Mouse (Mus musculus): ENCODE data around the gene Rasa3. TPM values are rescaled to one million over a fixed set of nuclear protein-coding genes. Genes with fewer than 3 reads are reported as not detected.

Gene Rasa3
- polyA plus RNA-seq, 1 experiment from 2014 or later, result 9.9 TPM

- 79% methylated on average over 6 of the region's 6 CpGs for WGBS
- Histone ChIP-seq H3K4me3 (ENCODE audit: low read depth, low read length) (no peak overlapping the region), H3K36me3 (ENCODE audit: control insufficient read depth, insufficient read depth) (peaks cover 17% of the 10 kb centered on the region; the same call in 1 of the 2 replicates), H3K27me3 (replicated peaks; ENCODE audit: control insufficient read depth, insufficient read depth, low read length) (no peaks in the 10 kb centered on the region), H3K4me1 (replicated peaks; ENCODE audit: control insufficient read depth, insufficient read depth, low read length) (0 out of 2 replicates have a peak, but pooled peaks cover 7% of the 10 kb centered on the region), H3K9me3 (ENCODE audit: control insufficient read depth) (no peaks in the 10 kb centered on the region), H3K27ac (ENCODE audit: low read depth, low read length) (no peak overlapping the region), H3K4me2 (replicated peaks; ENCODE audit: low read depth) (no peak overlapping the region), H3K9ac (ENCODE audit: low read depth, low read length) (no peak overlapping the region)
- no peak for ATAC-seq
- TF ChIP-seq CTCF (IDR thresholded peaks at IDR 0.05; ENCODE audit: low read depth), result no peak
Measured at GRCm38 (mm10) chr8:13591246-13591645, 86.2 kb downstream of the Rasa3 start.

GRCm38 (mm10) chr8:13589071-13589470 lies 88.3 kb downstream of the Rasa3 start:
- WGBS, result 76% methylated on average over 6 of the region's 6 CpGs
- 0 out of 2 replicates have a peak, but pooled peaks cover 3% of the 10 kb centered on the region for H3K4me1 ChIP-seq (replicated peaks; ENCODE audit: control insufficient read depth, insufficient read depth, low read length)
- TF ChIP-seq CTCF (IDR thresholded peaks at IDR 0.05; ENCODE audit: low read depth), result no peak
- no peak overlapping the region for H3K27ac ChIP-seq (ENCODE audit: low read depth, low read length)
- H3K9ac ChIP-seq (ENCODE audit: low read depth, low read length), result no peak overlapping the region
- ATAC-seq, result no peak
- H3K9me3 ChIP-seq (ENCODE audit: control insufficient read depth), result no peaks in the 10 kb centered on the region
- peaks cover 34% of the 10 kb centered on the region; the same call in 1 of the 2 replicates for H3K36me3 ChIP-seq (ENCODE audit: control insufficient read depth, insufficient read depth)
- no peaks in the 10 kb centered on the region for H3K27me3 ChIP-seq (replicated peaks; ENCODE audit: control insufficient read depth, insufficient read depth, low read length)
- no peak overlapping the region for H3K4me3 ChIP-seq (ENCODE audit: low read depth, low read length)
- no peak overlapping the region for H3K4me2 ChIP-seq (replicated peaks; ENCODE audit: low read depth)

- H3K27me3 ChIP-seq (replicated peaks; ENCODE audit: control insufficient read depth, insufficient read depth, low read length), result no peaks in the 10 kb centered on the region
- no peak overlapping the region for H3K27ac ChIP-seq (ENCODE audit: low read depth, low read length)
- peaks cover 71% of the 10 kb centered on the region for H3K36me3 ChIP-seq (ENCODE audit: control insufficient read depth, insufficient read depth)
- H3K4me1 ChIP-seq (replicated peaks; ENCODE audit: control insufficient read depth, insufficient read depth, low read length), result no peaks in the 10 kb centered on the region
- TF ChIP-seq CTCF (IDR thresholded peaks at IDR 0.05; ENCODE audit: low read depth), result no peak
- WGBS, result 61% methylated on average over 8 of the region's 8 CpGs
- ATAC-seq, result no peak
- H3K4me2 ChIP-seq (replicated peaks; ENCODE audit: low read depth), result no peak overlapping the region
- H3K9ac ChIP-seq (ENCODE audit: low read depth, low read length), result no peak overlapping the region
- no peaks in the 10 kb centered on the region; the same call in 1 of the 2 replicates for H3K9me3 ChIP-seq (ENCODE audit: control insufficient read depth)
- H3K4me3 ChIP-seq (ENCODE audit: low read depth, low read length), result no peak overlapping the region
Measured at GRCm38 (mm10) chr8:13584652-13585051, 92.8 kb downstream of the Rasa3 start.

GRCm38 (mm10) chr8:13577869-13578268 lies 99.5 kb downstream of the Rasa3 start:
- TF ChIP-seq CTCF (IDR thresholded peaks at IDR 0.05; ENCODE audit: low read depth), result no peak
- Histone ChIP-seq H3K4me1 (replicated peaks; ENCODE audit: control insufficient read depth, insufficient read depth, low read length) (no peaks in the 10 kb centered on the region), H3K4me2 (replicated peaks; ENCODE audit: low read depth) (no peak overlapping the region), H3K36me3 (ENCODE audit: control insufficient read depth, insufficient read depth) (peaks cover 54% of the 10 kb centered on the region), H3K9ac (ENCODE audit: low read depth, low read length) (no peak overlapping the region), H3K27me3 (replicated peaks; ENCODE audit: control insufficient read depth, insufficient read depth, low read length) (no peaks in the 10 kb centered on the region), H3K27ac (ENCODE audit: low read depth, low read length) (no peak overlapping the region), H3K9me3 (ENCODE audit: control insufficient read depth) (no peaks in the 10 kb centered on the region; the same call in 1 of the 2 replicates), H3K4me3 (ENCODE audit: low read depth, low read length) (no peak overlapping the region)
- ATAC-seq, result peak; percentile 70
- 55% methylated on average over 6 of the region's 6 CpGs for WGBS

- Histone ChIP-seq H3K27ac (ENCODE audit: low read depth, low read length) (no peak overlapping the region), H3K4me2 (replicated peaks; ENCODE audit: low read depth) (no peak overlapping the region), H3K9ac (ENCODE audit: low read depth, low read length) (no peak overlapping the region), H3K36me3 (ENCODE audit: control insufficient read depth, insufficient read depth) (peaks cover 18% of the 10 kb centered on the region; the same call in 1 of the 2 replicates), H3K4me3 (ENCODE audit: low read depth, low read length) (no peak overlapping the region), H3K4me1 (replicated peaks; ENCODE audit: control insufficient read depth, insufficient read depth, low read length) (no peaks in the 10 kb centered on the region), H3K9me3 (ENCODE audit: control insufficient read depth) (no peaks in the 10 kb centered on the region), H3K27me3 (replicated peaks; ENCODE audit: control insufficient read depth, insufficient read depth, low read length) (no peaks in the 10 kb centered on the region)
- WGBS, result 91% methylated on average over 11 of the region's 11 CpGs
- no peak for TF ChIP-seq CTCF (IDR thresholded peaks at IDR 0.05; ENCODE audit: low read depth)
- ATAC-seq, result no peak
Measured at GRCm38 (mm10) chr8:13571999-13572398, 105.4 kb downstream of the Rasa3 start.

- H3K4me2 ChIP-seq (replicated peaks; ENCODE audit: low read depth), result no peak within 1 kb of the TSS
- no peaks in the 10 kb centered on the region for H3K4me1 ChIP-seq (replicated peaks; ENCODE audit: control insufficient read depth, insufficient read depth, low read length)
- peak; percentile 27 for TF ChIP-seq CTCF (IDR thresholded peaks at IDR 0.05; ENCODE audit: low read depth)
- ATAC-seq, result no peak
- H3K9ac ChIP-seq (ENCODE audit: low read depth, low read length), result no peak within 1 kb of the TSS
- no peak within 1 kb of the TSS for H3K27ac ChIP-seq (ENCODE audit: low read depth, low read length)
- H3K27me3 ChIP-seq (replicated peaks; ENCODE audit: control insufficient read depth, insufficient read depth, low read length), result no peaks in the 10 kb centered on the region
- no peak within 1 kb of the TSS for H3K4me3 ChIP-seq (ENCODE audit: low read depth, low read length)
- WGBS, result 23% methylated on average over 13 of the region's 13 CpGs
- H3K36me3 ChIP-seq (ENCODE audit: control insufficient read depth, insufficient read depth), result 0 out of 2 replicates have a peak, but pooled peaks cover 4% of the 10 kb centered on the region
- H3K9me3 ChIP-seq (ENCODE audit: control insufficient read depth), result no peaks in the 10 kb centered on the region
Measured at GRCm38 (mm10) chr8:13562118-13562517, 115.3 kb downstream of the Rasa3 start, which contains the start of gene 1700029H14Rik. Gene 1700029H14Rik, minus strand, starts transcription at chr8:13562461.
